Mouse (Mus musculus): ENCODE measurements at regions not wholly inside any gene's neighbourhood (a gene's known extent, or its start where the extent isn't known, plus 50 kb on each side); places are given as distances from the start of the nearest gene placed in this dataset.

- Histone ChIP-seq H3K4me1 (ENCODE audit: insufficient read depth) (no peaks in the 10 kb centered on the region), H3K4me2 (ENCODE audit: low read depth) (no peak overlapping the region), H3K27ac (ENCODE audit: low read depth, low read length) (no peak overlapping the region), H3K9ac (no peak overlapping the region), H3K4me3 (ENCODE audit: low read depth, low read length) (no peak overlapping the region), H3K36me3 (ENCODE audit: insufficient read depth) (no peaks in the 10 kb centered on the region), H3K9me3 (ENCODE audit: low read length) (no peaks in the 10 kb centered on the region), H3K27me3 (ENCODE audit: insufficient read depth, low read length) (no peaks in the 10 kb centered on the region)
- DNase-seq (no peak), ATAC-seq (no peak)
- WGBS = 49% methylated on average over 7 of the region's 7 CpGs
- no peak for TF ChIP-seq CTCF (IDR thresholded peaks at IDR 0.05; ENCODE audit: low read depth)
Measured at GRCm38 (mm10) chr11:34888374-34889136, 55.1 kb upstream of the Spdl1 start.

- 87% methylated on average over 3 of the region's 3 CpGs for WGBS
Measured at GRCm38 (mm10) chr11:34887587-34887986, 54.1 kb upstream of the Spdl1 start.

More at GRCm38 (mm10) chr11:34887587-34887986, 54.1 kb upstream of the Spdl1 start:
- ATAC-seq = no peak
- no peak overlapping the region for H3K4me2 ChIP-seq (ENCODE audit: low read depth)
- H3K4me3 ChIP-seq (ENCODE audit: low read depth, low read length) = no peak overlapping the region
- no peaks in the 10 kb centered on the region for H3K36me3 ChIP-seq (ENCODE audit: insufficient read depth)
- H3K27ac ChIP-seq (ENCODE audit: low read depth, low read length) = no peak overlapping the region
- no peak for TF ChIP-seq CTCF (IDR thresholded peaks at IDR 0.05; ENCODE audit: low read depth)
- no peaks in the 10 kb centered on the region for H3K9me3 ChIP-seq (ENCODE audit: low read length)
- no peaks in the 10 kb centered on the region for H3K27me3 ChIP-seq (ENCODE audit: insufficient read depth, low read length)
- H3K4me1 ChIP-seq (ENCODE audit: insufficient read depth) = no peaks in the 10 kb centered on the region
- no peak for DNase-seq
- H3K9ac ChIP-seq = no peak overlapping the region
